Mouse (Mus musculus): ENCODE measurements around the gene Nova1. TPM values are rescaled to one million over a fixed set of nuclear protein-coding genes. Genes with fewer than 3 reads are reported as not detected.

Gene Nova1
- total RNA-seq, 2 experiments from 2014 or later, result 6.5 to 7.2 TPM

GRCm38 (mm10) chr12:46676341-46676740 is 142.4 kb downstream of the Nova1 start:
- DNase-seq, result no peak

- no peak for DNase-seq
These were observed 152.0 kb downstream of the Nova1 start for GRCm38 (mm10) chr12:46666706-46667105.

- no peak for DNase-seq
These were observed 172.6 kb downstream of the Nova1 start for GRCm38 (mm10) chr12:46646139-46646611.

- DNase-seq, result no peak
These were observed 173.3 kb downstream of the Nova1 start for GRCm38 (mm10) chr12:46645365-46645962.

Measured in adrenal gland, postnatal 10 days (tissue).